Mouse (Mus musculus) urinary bladder, postnatal 14 days (tissue): Measurements from ENCODE around the gene Adprm.
A peak's percentile ranks its signal among the peaks of the same experiment; 100 is the strongest.

Experiments used
- DNase-seq: peaks from one replicate; pipeline ENCODE4 v3.0.0; 2021; ENCODE audit warnings: low spot score

Gene Adprm

DNA sequence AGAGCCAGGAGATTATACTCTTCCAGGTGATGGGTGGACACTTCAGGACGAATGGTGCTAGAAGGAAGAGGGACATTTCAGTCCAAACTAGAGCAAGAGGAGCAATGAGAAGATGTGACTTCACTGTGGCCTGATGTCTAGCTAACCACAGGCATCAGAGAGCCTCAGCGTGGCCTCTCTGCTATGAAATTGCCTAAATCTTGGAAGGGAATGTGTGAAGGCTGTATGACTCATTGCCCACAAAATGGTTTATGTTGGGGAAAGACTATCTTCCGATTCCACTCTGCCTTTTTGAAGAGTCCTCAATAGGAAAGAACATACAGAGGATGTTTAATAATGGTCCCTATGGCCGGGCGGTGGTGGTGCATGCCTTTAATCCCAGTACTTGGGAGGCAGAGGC, 24.4 kb upstream of the Adprm start:
- no peak for DNase-seq

DNA sequence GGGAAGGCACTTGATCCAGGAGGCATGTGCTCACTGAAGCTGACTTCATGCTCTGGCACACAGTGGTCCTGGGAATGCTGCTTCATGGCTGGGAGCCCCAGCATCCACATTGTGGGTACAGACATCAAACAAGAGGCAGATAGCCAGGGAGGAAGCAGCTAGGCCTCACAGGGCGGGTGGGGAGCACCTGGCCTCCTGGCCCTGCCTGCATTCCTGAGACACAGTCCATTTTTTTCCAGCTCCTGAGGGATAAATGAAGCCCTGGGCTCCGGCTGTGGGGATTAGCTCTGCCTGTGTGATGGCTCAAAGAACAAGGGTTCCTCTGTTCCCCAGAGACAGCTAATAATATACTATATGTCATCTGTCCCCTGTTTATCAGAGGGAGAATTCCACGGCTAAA, 22.6 kb upstream of the Adprm start:
- no peak for DNase-seq

DNA sequence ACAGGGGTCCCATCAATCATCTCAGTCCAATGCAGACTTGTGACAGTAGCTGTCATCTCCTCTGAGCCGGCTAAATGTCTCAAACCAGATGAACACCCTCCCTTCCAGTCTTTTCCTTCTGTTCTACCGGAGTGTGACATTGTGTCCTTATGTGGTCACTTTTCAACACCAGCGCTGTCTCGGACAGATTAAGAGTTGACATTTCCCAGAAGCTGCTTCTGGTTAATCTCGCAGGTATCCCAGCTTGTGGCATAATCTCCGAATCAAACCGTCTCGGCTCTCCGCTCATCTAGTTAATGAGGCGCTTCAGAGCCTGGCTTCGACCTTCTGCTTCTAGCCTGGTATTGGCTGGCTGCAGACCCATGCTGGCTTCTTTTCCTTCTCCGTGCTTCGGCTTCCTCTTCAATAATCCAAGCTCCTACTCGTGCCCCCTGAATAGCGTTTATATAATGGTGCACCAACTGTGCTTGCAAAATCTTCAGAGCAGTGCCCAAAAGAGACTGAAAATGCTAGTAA, 20.3 kb upstream of the Adprm start:
- no peak for DNase-seq

GRCm38 (mm10) chr11:67067741-67068140, 15.3 kb upstream of the Adprm start:
- DNase-seq = no peak

- no peak for DNase-seq
Measured at GRCm38 (mm10) chr11:67062726-67063125, 10.3 kb upstream of the Adprm start.

GRCm38 (mm10) chr11:67061311-67061710, 8.9 kb upstream of the Adprm start:
- DNase-seq = no peak

GRCm38 (mm10) chr11:67054754-67055365, 2.5 kb upstream of the Adprm start:
- DNase-seq = no peak

- no peak for DNase-seq
Measured at GRCm38 (mm10) chr11:67051676-67052320, 596 bp downstream of the Adprm start.

- DNase-seq = no peak
Measured at GRCm38 (mm10) chr11:67049256-67049655, 3.1 kb downstream of the Adprm start.

DNA sequence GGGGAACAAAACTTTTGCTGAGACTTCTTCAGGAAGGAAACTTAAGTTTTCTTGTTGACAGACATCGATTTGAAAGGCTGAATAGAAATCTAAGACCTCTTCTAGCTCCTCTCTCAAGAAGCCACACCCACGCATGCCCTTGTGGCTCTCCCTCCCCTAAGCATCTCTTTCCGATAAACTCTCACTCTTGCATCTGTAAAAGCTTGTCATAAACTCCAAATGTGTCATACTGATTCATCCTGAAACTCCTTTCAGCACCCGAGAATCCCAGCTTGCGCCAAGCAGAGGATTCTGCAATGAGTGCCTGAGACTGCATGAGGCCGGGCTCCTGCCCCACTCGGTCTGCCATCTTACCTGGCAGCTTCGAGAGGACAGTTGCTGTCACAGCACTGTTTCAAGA, 3.9 kb downstream of the Adprm start:
- DNase-seq = no peak

DNA sequence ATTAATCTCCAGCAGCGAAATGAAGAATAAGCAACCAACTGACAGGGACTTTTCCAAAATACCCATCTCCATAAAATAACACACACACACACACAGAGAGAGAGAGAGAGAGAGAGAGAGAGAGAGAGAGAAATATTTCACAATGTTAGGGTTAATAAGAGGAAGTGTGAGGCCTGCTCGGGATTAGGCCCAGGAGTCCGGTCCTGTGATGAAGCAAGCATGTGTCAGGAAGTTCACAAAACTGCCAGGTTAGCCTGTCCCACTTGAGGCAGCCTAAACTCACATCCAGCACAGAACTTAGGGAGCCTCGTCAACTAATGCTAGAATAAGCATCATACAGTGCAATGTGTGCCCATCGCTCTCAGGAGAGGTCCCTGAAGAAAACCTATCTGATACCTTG, 5.2 kb downstream of the Adprm start:
- DNase-seq = no peak

DNA sequence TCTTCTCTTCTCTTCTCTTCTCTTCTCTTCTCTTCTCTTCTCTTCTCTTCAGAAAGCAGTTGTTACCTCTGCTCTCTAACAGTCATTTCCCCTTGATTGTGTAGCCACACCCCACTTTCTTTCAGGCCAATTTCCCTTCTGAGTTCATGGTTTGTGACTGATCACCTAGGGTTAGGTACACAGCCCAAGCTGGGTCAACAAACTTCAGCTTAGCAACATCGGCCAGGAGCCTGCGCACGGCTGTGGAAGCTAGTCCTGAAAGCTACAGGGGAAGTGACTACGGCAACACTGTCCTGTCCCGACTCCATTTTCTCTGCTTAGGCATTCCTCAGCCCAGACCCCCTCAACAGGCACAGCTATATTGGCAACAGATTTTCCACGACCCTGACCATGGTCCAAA, 7.4 kb downstream of the Adprm start:
- no peak for DNase-seq

DNA sequence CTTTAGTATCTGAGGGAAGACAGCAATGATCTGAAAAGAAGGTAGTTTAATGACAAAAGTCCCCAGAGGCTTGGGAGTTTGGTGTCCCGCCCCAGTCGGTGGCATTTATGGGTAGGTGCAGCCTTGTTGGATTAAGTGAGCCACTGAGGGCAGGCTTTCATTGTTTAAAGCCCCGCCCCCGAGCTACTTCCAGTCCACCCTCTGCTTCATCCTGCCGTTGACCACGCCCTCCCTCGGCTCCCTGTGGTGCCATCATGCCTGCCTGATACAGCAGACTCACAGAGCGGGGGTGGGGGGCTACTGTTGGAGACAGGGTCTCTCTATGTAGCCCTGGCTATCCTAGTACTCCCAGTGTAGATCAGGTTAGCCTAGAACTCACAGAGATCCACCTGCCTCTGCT, 9.4 kb downstream of the Adprm start:
- DNase-seq = no peak

- no peak for DNase-seq
Measured at GRCm38 (mm10) chr11:67040483-67040882, 11.9 kb downstream of the Adprm start.

DNA sequence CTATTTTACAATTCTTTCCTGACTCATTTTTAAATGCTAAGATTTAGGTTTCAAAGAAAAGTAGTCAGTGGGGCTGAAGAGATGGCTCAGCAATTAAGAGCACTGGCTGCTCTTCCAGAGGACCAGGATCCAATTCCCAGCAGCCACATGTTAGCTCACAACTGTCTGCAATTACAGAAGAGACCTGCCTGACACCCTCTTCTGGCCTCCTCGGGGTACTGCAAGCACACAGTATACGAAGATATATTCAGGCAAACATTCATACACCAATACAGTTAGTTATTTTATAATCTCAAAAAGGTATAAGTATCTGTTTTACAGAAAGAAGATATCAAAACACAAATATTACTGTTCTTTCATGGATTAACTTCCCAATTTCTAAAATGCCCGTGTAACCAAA, 12.6 kb downstream of the Adprm start:
- no peak for DNase-seq

DNA sequence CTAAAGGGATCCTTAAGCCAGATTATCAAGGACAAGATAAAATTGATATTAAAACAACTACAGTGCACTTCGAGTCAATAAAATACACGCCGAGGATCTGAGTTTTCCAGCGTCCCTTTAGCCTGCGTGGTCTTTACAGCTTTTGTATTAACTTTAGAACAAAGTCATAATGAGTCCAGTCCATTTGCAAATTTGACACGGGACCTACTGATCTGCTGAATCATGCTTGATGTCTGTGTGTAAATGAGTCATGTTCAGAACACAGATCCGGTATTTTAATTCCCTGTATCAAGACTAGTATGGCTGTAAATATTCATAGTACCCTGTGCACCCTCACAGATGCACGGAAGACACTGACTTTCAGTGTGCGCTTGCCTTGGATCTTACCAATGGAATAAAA, 15.5 kb downstream of the Adprm start:
- DNase-seq = no peak

GRCm38 (mm10) chr11:67036229-67036628, 16.2 kb downstream of the Adprm start:
- DNase-seq = no peak

GRCm38 (mm10) chr11:67034775-67035485, 17.5 kb downstream of the Adprm start:
- no peak for DNase-seq

DNA sequence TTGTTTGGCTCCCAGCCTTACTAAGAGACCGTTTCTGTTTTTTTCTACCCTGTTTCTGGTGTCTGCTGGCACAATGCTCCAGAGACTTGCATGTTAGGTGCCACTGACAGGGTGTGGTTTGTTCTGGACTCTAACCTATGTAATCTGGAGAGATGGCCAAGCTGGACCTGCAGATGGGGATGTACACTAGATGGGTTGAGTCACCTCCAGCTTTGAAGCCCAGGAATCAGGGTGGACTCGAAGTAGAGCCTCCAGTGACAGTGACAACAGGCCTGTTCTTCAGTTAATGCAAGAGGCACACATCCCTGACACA, 20.8 kb downstream of the Adprm start:
- DNase-seq = no peak

DNA sequence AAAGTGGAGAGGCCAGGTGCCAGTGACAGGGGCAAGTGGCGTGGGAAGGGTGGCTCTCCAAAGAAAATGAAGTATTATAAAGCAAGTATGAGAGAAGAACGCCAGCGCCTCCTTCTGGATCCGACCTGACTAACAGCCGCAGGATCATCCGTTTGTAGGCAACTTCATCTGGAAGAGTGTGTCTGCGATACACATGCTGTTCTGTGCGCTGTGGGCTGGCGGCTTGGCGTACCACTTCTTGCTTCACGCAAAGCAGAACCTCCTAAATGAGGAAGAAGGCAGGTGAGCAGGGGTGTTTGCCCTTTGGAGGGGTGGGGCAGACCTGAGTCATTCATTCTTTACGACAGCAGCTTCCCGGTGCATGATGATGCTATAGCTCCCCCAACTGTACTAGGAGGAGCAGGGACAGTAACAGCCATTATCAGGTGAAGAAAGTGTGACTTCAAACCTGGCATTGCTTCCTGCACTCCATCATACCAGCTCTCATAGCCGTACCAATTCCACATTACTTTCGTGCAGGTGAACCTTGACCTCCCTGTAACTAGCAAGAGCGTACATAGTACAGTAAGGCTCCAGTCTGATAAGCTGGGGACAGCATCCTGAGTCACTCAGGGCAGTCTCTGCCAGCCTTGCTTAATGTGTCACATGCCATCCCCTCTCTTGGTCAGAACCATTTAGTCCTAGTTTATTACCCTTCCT, 21.3 kb downstream of the Adprm start:
- DNase-seq = no peak

DNA sequence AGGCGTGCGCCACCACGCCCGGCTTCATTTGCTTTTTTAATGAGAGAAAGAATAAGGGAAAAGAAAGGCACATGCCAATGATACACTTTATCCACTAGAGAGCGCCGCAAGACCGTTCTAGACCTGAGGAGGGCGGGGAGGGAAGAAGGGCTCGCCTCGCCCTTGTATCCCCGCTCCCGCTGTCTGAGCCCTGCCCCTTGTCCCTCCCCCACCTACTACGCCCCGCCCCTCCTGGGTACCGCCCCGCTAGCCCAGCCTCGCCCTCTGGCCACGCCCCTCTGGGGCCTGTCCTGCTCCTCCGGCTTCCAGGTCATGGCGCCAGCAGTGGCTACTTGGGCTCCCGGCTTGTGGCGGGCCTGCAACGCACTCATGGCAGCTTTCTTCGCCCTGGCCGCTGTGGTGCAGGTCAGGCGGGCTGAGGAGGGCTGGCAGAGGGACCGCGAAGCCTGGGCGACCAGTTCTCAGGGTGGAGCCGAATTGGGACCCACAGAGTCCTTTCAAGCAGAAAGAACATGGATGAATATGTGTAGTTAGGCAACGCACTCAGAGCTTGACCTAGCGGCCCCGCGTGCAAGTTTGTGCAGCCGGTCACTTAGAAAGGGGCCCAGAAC, 27.4 kb downstream of the Adprm start, which contains the start of gene Tmem220:
Gene Tmem220 (plus strand): TSS at position 288 of the 611 bp plus-strand sequence.
- peak; percentile 94 for DNase-seq

GRCm38 (mm10) chr11:67023802-67024340, 28.5 kb downstream of the Adprm start:
- no peak for DNase-seq
